Mouse (Mus musculus) embryonic facial prominence, embryonic 11.5 days (tissue): ENCODE measurements around the gene Gm34302. TPM values are rescaled to one million over a fixed set of nuclear protein-coding genes. Genes with fewer than 3 reads are reported as not detected.
"Not testable (repeated sequence)": the region's sequence is repeated elsewhere in the genome, so short reads cannot be mapped to it uniquely, and the experiment has no call there.

ENCODE experiments used
- ATAC-seq: fragments of 200-750 bp; cut with Nextera tagmentation; replicated peaks from 2 replicates; pipeline ENCODE4 v1.8.0; 2017; ENCODE audit warnings: low read depth; ENCODE audit not compliant: insufficient number of reproducible peaks, low FRiP score, low TSS enrichment
- DNase-seq: peaks from one replicate; pipeline ENCODE4 v3.0.0-alpha.2; 2015; ENCODE audit warnings: low spot score
- H3K27ac ChIP-seq: fragments of 300-500 bp; sonication (generic); replicated peaks from 2 replicates; pipeline ENCODE4 v1.5.1; 2014; ENCODE audit warnings: mild to moderate bottlenecking, low read depth, low read length, control low read depth
- H3K27me3 ChIP-seq: fragments of 300-500 bp; sonication (generic); 2 replicates; pipeline ENCODE4 v1.6.1; 2014; ENCODE audit warnings: mild to moderate bottlenecking, low read length, moderate library complexity, mixed read lengths; ENCODE audit not compliant: control insufficient read depth, insufficient read depth
- H3K36me3 ChIP-seq: fragments of 300-500 bp; sonication (generic); replicated peaks from 2 replicates; pipeline ENCODE4 v1.6.1; 2014; ENCODE audit warnings: low read depth, mild to moderate bottlenecking, low read length, moderate library complexity, mixed read lengths; ENCODE audit not compliant: control insufficient read depth, insufficient read depth
- H3K4me1 ChIP-seq: fragments of 300-500 bp; sonication (generic); 2 replicates; pipeline ENCODE4 v1.6.1; 2014; ENCODE audit warnings: low read length, mixed read lengths; ENCODE audit not compliant: control insufficient read depth, insufficient read depth
- H3K4me2 ChIP-seq: fragments of 300-500 bp; sonication (generic); 2 replicates; pipeline ENCODE4 v1.6.1; 2014; ENCODE audit warnings: low read depth, mild to moderate bottlenecking, control low read depth, low read length, moderate library complexity
- H3K4me3 ChIP-seq: fragments of 300-500 bp; sonication (generic); 2 replicates; pipeline ENCODE4 v1.5.1; 2014; ENCODE audit warnings: low read depth, low read length, control low read depth
- H3K9ac ChIP-seq: fragments of 300-500 bp; sonication (generic); replicated peaks from 2 replicates; pipeline ENCODE4 v1.6.1; 2014; ENCODE audit warnings: mild to moderate bottlenecking, control low read depth, low read length
- H3K9me3 ChIP-seq: fragments of 300-500 bp; sonication (generic); replicated peaks from 2 replicates; pipeline ENCODE4 v1.6.1; 2016; ENCODE audit warnings: mild to moderate bottlenecking, low read length, inconsistent platforms, mixed read lengths; ENCODE audit not compliant: control insufficient read depth
- WGBS: fragments of 180-500 bp; shearing (Covaris S2); extraction: QIAGEN DNeasy Blood & Tissue Kit; methylation state at CpG from one replicate; pipeline ENCODE4 v1.1.7; 2014; 5-methylcytosine and 5-hydroxymethylcytosine counted together
- polyA plus RNA-seq: library from polyadenylated mRNA; unstranded; fragments of >200 nt; fragmentation: Nextera tagmentation; extraction: Ambion mirVana; gene quantifications from 2 replicates; pipeline ENCODE4 v1.2.1, GENCODE M21; 2014

The Gm34302 gene
- polyA plus RNA-seq, result not detected in 2 replicates

- DNase-seq, result no peak
- 45% methylated on average over 1 of the region's 1 CpGs for WGBS
- H3K9me3 ChIP-seq, result no peaks in the 10 kb centered on the region
- no peak within 1 kb of the TSS for H3K9ac ChIP-seq
- no peaks in the 10 kb centered on the region for H3K36me3 ChIP-seq
- no peak within 1 kb of the TSS for H3K4me3 ChIP-seq
- H3K4me2 ChIP-seq, result no peak within 1 kb of the TSS
- ATAC-seq, result no peak
- no peak within 1 kb of the TSS for H3K27ac ChIP-seq
- H3K4me1 ChIP-seq, result no peaks in the 10 kb centered on the region
- no peaks in the 10 kb centered on the region for H3K27me3 ChIP-seq
Measured at GRCm38 (mm10) chr3:63483726-63484125, at the start of gene Gm34302. Gene Gm34302, minus strand, starts transcription at chr3:63483879.

- 66% methylated on average over 1 of the region's 1 CpGs for WGBS
- H3K27me3 ChIP-seq, result no peaks in the 10 kb centered on the region
- no peak overlapping the region for H3K4me2 ChIP-seq
- H3K4me1 ChIP-seq, result no peaks in the 10 kb centered on the region
- no peak overlapping the region for H3K9ac ChIP-seq
- DNase-seq, result no peak
- no peak overlapping the region for H3K4me3 ChIP-seq
- H3K36me3 ChIP-seq, result no peaks in the 10 kb centered on the region
- no peak for ATAC-seq
- no peaks in the 10 kb centered on the region for H3K9me3 ChIP-seq
- H3K27ac ChIP-seq, result no peak overlapping the region
Measured at GRCm38 (mm10) chr3:63531847-63532246, 48.2 kb upstream of the Gm34302 start.

GRCm38 (mm10) chr3:63517681-63518080, 34.0 kb upstream of the Gm34302 start:
- no peak for ATAC-seq
- Histone ChIP-seq H3K4me2 (no peak overlapping the region), H3K27me3 (no peaks in the 10 kb centered on the region), H3K36me3 (no peaks in the 10 kb centered on the region), H3K4me1 (no peaks in the 10 kb centered on the region), H3K9ac (no peak overlapping the region), H3K9me3 (no peaks in the 10 kb centered on the region), H3K27ac (no peak overlapping the region), H3K4me3 (no peak overlapping the region)
- no peak for DNase-seq
- WGBS, result 93% methylated on average over 1 of the region's 1 CpGs

DNA sequence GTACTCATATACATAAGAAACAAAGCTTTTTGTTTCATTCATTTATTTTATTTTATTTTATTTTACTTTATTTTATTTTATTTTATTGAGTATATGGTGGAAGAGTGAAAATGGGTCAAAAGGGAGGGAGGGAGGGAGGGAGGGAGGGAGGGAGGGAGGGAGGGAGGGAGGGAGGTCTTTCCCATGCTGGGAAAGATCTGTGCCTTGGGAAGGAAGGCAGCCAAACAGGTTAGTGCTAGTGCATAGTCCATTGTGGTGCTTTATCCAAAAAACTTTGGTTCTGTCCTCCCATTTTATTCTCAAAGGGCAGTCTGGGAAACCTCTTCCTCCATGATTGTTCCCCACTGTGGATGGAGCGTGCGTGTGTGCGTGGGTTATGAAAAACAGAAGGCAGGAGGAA, 32.6 kb upstream of the Gm34302 start:
- H3K36me3 ChIP-seq, H3K9me3 ChIP-seq, H3K4me1 ChIP-seq, H3K27ac ChIP-seq, H3K4me3 ChIP-seq, H3K27me3 ChIP-seq, H3K9ac ChIP-seq, DNase-seq, H3K4me2 ChIP-seq, ATAC-seq: not testable (repeated sequence)
- 85% methylated on average over 3 of the region's 3 CpGs for WGBS

DNA sequence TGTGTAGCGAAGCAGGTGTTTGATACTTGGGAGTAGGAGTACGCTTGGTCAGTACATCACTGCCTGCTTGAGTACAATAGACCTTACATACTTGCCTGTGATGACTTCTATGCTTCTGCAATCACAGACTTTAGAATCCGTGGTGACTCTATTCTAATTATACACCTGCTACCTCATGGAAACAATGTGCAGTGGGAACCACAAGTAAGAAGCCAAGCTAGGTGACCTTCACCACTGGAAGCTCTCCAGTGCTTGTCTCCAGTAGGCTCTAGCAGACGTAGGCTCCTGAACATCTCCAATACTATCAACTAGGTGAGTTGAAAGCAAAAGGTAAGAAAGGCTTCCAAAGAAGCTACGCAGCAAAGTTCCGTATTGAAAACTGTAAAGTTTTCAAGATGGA, 27.6 kb upstream of the Gm34302 start:
- H3K27me3 ChIP-seq, result no peaks in the 10 kb centered on the region
- no peak overlapping the region for H3K4me2 ChIP-seq
- 92% methylated on average over 6 of the region's 6 CpGs for WGBS
- no peak for ATAC-seq
- H3K4me1 ChIP-seq, result no peaks in the 10 kb centered on the region
- H3K9me3 ChIP-seq, result no peaks in the 10 kb centered on the region
- H3K9ac ChIP-seq, result no peak overlapping the region
- H3K27ac ChIP-seq, result no peak overlapping the region
- H3K36me3 ChIP-seq, result no peaks in the 10 kb centered on the region
- no peak overlapping the region for H3K4me3 ChIP-seq
- DNase-seq, result no peak

- H3K4me2 ChIP-seq, result no peak overlapping the region
- DNase-seq (no peak), ATAC-seq (no peak)
- H3K36me3 ChIP-seq, result no peaks in the 10 kb centered on the region
- H3K4me3 ChIP-seq, result no peak overlapping the region
- H3K27ac ChIP-seq, result no peak overlapping the region
- WGBS, result 92% methylated on average over 2 of the region's 2 CpGs
- no peaks in the 10 kb centered on the region for H3K9me3 ChIP-seq
- H3K4me1 ChIP-seq, result no peaks in the 10 kb centered on the region
- no peak overlapping the region for H3K9ac ChIP-seq
- H3K27me3 ChIP-seq, result no peaks in the 10 kb centered on the region
Measured at GRCm38 (mm10) chr3:63509484-63509883, 25.8 kb upstream of the Gm34302 start.

DNA sequence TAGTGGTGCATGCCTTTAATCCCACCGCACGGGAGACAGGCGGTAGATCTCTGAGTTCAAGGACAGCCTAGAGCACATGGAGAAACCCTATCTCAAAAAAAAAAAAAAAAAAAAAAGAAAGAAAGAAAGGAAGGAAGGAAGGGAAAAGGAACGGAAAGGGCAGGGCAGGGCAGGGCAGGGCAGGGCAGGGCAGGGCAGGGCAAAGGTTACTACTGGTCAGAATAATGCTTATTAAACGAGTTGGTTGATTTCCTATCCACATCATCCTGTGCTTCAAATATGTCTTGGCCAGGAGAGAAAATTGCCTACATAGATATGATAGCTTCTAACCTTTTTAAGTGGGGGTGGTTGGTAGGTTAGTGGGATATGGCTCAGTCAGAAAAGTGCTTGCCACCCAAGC, 25.2 kb upstream of the Gm34302 start:
- Histone ChIP-seq H3K9me3 (no peaks in the 10 kb centered on the region), H3K36me3 (no peaks in the 10 kb centered on the region), H3K27me3 (no peaks in the 10 kb centered on the region), H3K4me1 (no peaks in the 10 kb centered on the region), H3K27ac (no peak overlapping the region), H3K4me2 (no peak overlapping the region), H3K4me3 (no peak overlapping the region), H3K9ac (no peak overlapping the region)
- ATAC-seq (no peak), DNase-seq (no peak)
- WGBS, result 66% methylated on average over 5 of the region's 5 CpGs

DNA sequence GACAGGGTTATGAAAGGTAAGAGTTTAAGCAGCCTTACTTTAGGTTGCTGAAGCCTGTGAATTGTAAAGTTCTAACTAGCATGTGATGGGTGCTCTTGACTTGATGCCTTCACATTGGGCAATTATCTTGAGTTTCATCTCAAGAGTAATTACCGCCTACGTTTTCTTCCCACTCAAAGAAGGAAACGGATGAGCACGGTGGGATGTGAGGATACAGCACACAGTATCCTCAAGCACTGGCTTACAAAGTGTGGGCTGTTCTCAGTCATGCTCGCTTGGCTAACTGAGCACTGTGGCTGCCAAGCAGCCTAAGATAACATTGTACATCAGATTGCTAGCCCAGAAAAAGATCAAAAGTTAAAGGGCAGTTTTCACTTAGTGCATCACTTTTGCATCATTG, 20.8 kb upstream of the Gm34302 start:
- Histone ChIP-seq H3K4me3 (no peak overlapping the region), H3K9ac (no peak overlapping the region), H3K27me3 (no peaks in the 10 kb centered on the region), H3K4me2 (no peak overlapping the region), H3K27ac (no peak overlapping the region), H3K36me3 (no peaks in the 10 kb centered on the region), H3K9me3 (no peaks in the 10 kb centered on the region), H3K4me1 (no peaks in the 10 kb centered on the region)
- DNase-seq (no peak), ATAC-seq (no peak)
- 87% methylated on average over 5 of the region's 5 CpGs for whole genome bisulfite sequencing
